Mouse (Mus musculus) 416B (cell line): Measurements from ENCODE around the gene Ndufc2.
"Not testable (repeated sequence)": the region's sequence is repeated elsewhere in the genome, so short reads cannot be mapped to it uniquely, and the experiment has no call there.

ENCODE experiments used
- DNase-seq: peaks from one replicate; pipeline ENCODE4 v3.0.0; 2011; ENCODE audit warnings: low read depth

Ndufc2 gene

GRCm38 (mm10) chr7:97427296-97427695 is 27.5 kb downstream of the Ndufc2 start:
- no peak for DNase-seq

DNA sequence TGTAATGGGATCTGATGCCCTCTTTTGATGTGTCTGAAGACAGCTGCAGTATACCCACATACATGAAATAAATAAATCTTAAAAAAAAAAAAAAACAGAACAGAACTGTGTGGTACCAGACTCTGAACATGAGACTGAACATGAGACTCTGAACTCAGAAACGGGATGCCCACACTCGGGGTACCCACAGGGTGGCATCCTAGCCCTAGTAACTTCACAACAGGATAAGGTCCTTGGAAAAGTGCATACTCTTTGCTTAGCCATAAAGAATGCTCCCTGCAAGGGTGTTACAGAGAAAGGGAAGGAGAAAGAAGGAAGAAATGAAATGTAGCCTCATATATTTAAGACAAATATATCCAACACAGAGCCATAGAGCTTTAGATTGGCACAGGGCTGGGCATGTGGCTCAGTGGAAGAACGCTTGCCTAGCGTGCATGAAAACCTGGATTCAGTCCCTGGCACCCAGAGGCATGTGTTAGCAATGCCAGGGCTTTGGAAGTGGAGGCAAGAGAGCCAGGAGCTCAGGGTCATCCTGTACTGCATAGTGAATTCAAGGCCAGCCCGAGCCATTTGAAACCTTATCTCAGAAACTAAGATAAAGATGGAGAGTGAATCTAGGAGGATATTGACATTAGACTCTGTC is 28.1 kb downstream of the Ndufc2 start:
- no peak for DNase-seq

DNA sequence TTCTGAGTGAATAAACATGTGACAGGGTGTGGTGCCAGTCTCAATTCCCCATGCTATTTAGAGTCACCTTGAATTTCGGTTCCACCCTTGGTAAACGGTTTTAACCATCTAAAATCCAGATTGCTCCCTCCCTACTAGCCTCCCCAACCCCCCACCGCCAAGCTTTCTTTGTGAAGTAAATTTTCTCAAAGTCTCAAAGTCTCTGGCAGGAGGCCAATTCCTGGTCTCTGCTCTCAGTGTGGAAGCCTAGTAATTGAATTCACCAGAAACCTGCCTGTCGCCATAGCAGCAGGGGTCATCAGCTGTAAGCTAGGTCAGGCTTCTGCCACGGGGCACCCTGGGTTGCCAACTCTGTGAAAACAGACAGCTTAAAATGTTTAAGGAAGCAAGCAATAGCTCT is 29.9 kb downstream of the Ndufc2 start:
- DNase-seq, result no peak

- DNase-seq, result not testable (repeated sequence)
These were observed 33.7 kb downstream of the Ndufc2 start for GRCm38 (mm10) chr7:97433517-97433916.

GRCm38 (mm10) chr7:97434517-97434916 is 34.7 kb downstream of the Ndufc2 start:
- no peak for DNase-seq

- DNase-seq, result peak; percentile 38
These were observed 39.2 kb downstream of the Ndufc2 start for GRCm38 (mm10) chr7:97438986-97439385.

- peak; percentile 26 for DNase-seq
These were observed 46.5 kb downstream of the Ndufc2 start for GRCm38 (mm10) chr7:97446171-97446925.

GRCm38 (mm10) chr7:97447050-97447531 is 47.3 kb downstream of the Ndufc2 start:
- DNase-seq, result peak; percentile 40

DNA sequence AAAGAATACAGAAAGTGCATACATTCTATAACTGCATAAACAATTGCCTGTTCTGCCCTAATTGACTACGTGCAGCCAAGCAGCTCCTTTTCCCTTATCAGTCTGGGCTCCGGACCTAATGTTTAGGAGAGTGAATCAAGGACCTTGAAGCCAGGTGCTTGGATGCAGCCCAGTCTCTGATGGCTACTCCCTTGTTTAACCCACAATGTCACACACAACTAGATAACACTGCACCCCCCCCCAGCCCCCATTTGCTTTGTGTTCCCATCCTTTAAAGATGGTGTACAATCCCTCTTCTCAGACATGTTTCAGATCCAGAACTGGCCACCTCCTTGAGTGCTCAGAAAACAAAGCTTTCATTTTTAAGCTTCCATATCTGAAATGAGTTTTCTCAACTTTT is 51.2 kb downstream of the Ndufc2 start, which contains the start of gene Kctd14:
Kctd14 (plus strand) TSS at position 301 of the 400 bp plus-strand sequence.
- DNase-seq, result not testable (repeated sequence)

DNA sequence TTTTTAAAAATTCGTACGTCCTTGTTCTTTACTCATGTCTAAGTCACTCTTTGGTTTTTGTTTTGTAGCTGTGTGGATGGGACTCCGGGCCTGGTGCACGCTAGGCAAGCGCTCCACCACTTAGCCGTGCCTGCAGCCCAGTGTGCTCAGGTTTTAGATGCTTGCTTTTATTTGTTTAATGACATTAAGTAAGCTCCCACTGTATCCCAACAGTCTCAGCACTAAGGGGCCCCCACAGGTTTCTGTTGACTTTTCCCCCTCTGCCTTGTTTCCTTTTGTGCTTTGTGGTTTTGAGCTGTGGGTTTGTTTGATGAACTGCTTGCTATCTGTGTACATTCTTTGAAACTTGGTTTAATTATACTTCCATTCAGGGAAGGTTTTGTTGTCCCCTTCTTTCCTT is 52.4 kb downstream of the Ndufc2 start:
- peak; percentile 32 for DNase-seq

DNA sequence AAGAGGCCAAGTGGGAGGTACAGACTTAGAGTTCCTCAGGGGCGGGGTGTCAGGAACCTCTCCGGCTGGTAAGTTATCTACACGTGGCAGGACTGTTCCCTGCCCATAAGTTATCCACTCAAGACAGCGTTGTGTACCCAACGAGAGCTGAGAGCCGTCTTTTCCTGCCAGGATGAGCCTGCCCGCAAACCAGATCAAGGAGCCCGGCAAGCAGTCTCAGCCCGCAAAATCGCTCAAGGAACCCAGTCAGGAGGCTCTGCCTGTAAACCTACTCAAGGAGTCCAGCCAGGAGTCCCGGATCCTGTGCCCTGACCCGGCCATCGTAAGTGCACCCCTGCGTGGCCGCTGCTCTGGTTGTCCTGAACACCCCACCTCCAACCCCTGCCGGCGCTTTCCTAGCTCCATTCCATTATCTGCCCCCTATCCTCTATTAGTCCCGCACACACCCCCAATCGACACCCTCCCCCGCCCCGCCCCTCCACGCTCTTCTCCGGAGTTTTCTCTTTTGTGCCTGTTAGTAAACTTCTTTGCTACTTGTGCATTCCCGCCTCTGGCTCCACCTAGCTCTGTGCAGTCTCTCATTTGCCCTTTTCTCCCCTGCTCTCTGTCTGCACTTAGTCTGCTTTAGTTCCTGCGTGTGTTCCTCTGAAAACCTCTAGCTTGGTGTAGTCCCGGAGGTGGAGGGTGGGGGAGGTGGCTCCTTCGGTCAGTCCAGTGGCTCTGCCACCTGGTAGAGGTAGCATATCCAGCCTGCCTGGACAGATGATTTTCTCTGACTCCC is 53.5 kb downstream of the Ndufc2 start:
- DNase-seq, result peak; percentile 49

DNA sequence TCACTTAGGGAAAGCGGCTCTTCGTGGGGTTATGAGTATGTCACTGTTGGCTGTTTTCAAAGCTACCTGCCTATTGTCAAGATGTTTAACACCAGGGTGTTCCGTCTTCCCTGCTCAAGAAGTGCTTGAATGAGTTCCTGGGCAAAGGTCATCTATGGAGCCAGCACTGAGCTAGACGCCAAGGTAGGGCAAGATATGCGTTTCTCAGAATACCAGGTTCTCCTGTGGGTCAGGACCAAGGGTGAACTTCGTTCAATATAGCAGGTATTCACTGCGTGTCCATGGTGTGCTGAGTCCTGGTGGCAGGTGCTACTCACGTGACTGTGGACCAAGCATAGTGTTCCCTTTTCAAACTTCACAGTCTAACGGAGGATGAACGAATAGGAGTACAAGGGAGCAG is 55.0 kb downstream of the Ndufc2 start:
- no peak for DNase-seq

DNA sequence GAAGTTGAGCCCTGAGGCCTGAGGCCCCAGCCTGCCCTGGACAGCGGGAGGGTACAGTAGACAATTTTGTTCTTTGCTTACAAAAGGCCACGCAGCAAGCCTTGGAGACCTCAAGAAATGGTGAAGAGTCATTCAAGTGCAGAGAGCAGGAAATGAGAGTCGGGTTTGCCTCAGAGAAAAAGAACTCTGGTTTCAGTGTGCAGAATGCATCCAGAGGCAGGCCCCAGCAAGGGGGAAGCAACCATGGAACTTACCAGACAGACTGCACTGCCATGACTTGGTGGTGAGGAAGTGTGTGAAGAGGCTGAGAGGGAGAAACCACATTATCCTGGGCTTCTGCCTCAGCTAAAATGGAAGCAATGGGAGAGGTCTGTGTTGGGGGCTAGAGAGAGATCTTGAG is 55.8 kb downstream of the Ndufc2 start:
- no peak for DNase-seq
